Mouse (Mus musculus) CD8-positive naive resting alpha-beta T cell, adult 2 months (primary cell): ENCODE results near the gene Ydjc.
A peak's percentile ranks its signal among the peaks of the same experiment; 100 is the strongest.
"Not testable (repeated sequence)": the region's sequence is repeated elsewhere in the genome, so short reads cannot be mapped to it uniquely, and the experiment has no call there.

ENCODE experiments used
- DNase-seq, 2 experiments: peaks; one replicate each; pipeline ENCODE4 v3.0.0; 2022; ENCODE audit warnings: low read depth in 2 of 2, low spot score in 2 of 2

Ydjc gene

DNA sequence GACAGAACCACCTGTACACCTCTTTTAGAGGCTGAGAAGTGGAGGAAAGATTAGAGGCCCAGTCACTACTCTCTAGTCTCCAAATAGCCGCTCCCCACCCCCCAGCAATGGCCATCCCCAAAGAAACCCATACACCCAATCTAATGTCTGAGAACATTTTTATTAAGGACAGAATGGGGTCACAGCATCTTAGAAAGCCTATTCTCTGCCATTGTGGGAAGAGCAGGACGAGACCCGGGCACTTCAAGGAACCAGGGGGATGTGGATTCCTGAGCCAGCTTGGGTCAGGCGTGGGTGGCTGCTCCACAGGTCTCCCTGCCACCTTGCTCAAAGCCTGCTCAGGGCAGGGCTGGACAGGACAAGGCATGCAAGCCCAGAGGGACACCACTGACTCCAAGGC lies 7.5 kb downstream of the Ydjc start:
- DNase-seq, result no peak

DNA sequence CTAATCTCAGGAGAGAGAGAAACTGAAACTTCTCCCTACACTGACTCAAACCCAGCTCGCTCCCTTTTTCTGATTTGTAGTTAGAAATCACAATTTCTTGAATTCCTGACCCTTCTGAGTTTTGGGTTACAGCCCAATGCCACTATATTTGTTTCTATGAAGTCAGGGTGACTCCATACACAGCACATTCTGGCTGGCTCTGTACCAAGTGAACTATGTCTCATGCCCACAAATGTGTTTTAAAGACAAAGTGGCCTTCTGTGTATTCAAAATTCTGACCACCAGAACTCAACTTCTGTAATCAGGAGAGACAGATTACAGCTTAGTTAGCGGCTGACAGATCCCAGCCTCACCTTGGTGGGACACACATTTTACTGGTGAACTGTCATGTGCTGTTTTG lies 9.9 kb downstream of the Ydjc start:
- DNase-seq, result no peak

DNA sequence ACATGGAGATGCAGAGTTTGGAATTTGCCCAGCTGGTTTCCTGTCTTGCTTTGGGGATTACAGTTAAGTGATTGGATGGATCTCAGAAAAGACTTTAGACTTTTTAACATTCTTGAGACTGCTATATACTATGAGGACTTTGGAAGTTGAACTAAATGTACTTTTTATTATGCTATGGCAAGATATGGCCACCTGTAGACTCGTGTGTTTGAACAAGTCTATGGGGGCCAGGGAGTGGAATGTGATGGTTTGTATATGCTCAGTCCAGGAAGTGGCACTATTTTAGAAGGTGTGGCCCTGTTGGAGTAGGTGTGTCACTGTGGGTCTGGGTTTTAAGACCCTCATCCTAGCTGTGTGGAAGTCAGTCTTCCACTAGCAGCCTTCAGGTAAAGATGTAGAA lies 21.1 kb downstream of the Ydjc start:
- not testable (repeated sequence) for DNase-seq

DNA sequence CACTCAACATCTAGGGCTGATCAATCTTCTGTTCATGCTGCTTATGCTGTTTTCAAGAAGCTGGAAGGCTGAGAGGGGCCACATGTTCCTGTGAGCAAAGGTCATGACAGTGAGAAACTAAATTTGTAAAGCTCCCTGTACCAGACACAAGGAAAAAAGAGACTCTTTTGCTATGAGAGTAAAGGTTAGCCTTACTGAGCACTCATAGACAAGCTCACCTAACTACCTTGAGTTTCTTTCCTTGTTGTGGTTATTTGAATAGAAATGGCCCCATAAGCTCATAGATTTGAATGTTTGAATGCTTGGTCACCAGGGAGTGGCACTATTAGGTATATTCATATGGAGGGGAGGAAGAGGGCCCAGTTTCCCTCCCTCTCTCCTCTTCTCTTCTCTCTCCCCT lies 22.8 kb downstream of the Ydjc start:
- no peak for DNase-seq

DNA sequence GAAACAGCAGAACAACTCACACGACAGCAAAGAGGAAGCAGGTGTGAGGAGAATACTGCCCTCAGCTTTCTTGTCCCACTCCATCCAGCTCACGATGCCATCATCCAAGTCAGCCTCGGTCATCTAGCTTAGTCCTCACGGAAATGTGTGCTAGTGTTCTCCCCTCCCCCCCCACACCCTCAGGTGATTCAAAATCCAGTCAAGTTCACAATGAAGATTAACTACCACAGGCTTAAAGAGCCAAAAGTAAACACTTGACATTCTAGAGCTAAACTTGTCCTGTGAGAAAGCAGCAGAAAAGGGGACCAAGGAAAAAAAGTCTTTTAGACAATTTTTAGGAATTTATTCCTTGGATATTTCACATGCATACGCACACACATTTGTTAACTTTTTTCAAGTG lies 23.6 kb downstream of the Ydjc start:
- DNase-seq, result no peak

DNA sequence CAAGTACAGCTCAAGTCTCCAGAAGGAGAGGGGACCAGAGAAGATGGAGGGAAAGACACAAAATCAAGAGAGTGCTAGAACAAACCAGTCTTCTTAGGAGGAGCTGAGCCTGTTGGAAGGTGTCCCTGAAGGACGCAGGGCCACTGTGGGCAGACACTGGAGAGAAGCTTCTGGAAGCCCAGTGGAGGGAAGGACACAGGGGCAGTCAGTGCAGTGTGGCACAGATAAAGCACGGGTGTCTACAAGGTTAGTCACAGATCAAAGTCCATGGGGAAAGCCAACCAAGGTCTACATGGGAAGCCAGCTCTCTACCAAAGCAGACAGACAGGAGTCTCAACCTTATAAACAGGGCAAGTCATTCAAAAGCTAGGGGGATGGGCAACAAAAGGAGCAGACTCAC lies 31.3 kb downstream of the Ydjc start:
- no peak for DNase-seq

DNA sequence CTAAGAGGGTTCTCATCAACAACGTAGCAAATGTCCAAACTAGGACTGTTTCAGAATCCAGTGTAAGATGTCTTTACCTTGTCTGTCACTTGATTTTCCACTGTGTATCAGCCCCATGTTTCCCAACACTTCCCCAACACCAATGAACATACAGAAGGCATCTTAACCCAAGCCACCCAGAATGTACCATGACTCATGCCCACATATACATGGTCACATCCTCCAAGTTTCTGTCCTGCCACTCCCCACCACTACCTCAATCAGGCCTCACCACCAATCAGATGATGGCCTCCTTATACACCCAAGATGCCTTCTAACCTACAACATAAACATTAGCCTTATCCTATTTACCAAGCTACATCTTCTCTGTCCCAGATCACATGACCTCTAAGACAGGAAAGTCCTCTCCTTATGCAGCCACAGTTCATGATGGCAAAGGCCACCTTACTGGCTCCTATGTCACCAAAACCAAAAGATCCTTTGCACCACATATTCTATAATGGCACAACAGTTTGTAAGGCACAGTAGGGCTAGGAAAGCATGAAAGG lies 33.3 kb downstream of the Ydjc start:
- DNase-seq, result no peak

DNA sequence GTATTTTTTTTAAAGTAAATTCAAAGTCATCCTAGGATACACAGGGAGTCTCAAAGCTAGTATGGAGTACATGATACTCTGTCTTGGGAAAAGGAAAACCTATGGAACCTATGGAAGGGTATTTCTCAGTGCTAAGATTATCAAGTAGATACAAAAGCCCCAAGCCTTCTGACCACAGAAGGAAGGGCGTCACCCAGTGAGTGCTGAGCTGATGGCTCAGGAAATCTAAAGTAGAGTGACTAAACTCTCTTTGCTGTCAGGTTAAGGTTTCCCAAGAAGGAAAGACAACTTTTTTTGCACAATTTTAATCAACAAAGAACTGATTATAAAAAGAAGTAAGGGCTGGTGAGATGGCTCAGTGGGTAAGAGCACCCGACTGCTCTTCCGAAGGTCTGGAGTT lies 35.3 kb downstream of the Ydjc start:
- no peak for DNase-seq

DNA sequence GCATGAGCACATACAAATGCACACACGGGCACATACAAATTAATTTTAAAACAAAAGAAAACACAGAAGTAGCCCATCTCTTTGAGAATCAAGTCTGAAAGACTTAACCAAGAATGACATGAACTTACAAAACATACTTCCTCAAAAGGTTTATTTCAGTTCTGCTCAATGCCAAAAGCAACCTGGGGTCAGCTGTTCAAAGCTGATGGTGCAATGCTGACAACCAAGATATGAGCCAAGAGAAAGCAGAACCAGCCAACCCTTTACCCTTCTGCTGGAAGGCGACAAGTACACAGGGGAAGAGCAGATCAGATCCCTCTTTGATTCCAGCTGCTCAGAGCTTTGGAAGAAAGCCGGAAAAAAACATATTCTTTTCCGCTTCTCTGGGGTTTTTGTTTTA lies 37.0 kb downstream of the Ydjc start:
- DNase-seq, result no peak

DNA sequence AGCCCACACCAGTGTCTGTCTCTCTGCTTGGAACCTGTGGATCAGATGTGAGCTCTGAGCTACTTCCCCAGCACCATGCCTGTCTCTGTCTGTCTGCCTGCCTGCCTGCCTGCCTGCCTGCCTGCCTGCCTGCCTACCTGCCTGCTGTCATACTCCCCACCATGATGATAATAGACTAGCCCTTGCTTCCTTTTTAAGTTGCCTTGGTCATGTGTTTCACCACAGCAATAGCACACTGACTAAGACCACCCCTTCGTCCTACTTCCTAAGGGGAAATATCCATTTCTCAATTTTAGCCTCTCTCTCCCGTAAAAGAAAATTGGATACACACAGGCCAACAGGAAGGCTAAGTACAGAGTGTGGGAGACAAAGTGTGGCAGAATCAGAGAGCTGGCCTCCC lies 37.7 kb downstream of the Ydjc start:
- DNase-seq, result no peak

DNA sequence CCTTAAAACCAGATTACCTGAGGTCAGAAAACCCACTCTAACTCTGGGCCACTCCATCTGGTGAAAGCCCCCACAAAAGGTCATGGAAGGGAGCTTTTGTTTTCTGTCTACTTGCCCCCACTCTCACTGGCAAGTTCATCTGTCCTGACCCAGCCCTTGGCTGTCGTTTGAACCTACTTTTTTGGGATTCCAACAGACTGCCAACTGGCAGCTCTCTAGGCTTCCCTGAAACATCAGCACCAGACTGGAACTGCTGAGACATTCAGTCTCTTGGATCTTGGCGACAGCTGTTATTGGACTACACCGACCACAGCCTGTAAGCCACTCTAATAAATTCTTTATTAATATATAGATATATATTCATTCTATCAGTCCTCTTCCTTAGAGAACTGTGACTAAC lies 38.6 kb downstream of the Ydjc start:
- no peak for DNase-seq

DNA sequence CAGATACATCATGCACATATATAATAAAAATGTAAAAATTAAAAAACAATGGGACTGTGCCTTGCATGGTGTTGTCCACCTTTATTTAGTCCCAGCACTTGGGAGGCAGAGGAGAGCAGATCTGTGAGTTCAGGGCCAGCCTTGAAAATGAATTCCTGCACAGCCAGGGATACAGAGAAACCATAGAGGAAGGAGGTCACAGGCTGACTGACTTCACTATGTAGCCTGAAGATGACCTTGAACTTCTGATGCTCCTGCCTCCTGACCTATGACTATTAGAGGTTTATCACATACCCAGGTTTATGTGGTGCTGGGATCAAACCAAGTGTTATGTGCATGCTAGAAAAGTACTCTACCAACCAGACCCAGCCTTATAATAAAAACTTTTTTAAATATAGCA lies 41.1 kb downstream of the Ydjc start:
- no peak for DNase-seq

DNA sequence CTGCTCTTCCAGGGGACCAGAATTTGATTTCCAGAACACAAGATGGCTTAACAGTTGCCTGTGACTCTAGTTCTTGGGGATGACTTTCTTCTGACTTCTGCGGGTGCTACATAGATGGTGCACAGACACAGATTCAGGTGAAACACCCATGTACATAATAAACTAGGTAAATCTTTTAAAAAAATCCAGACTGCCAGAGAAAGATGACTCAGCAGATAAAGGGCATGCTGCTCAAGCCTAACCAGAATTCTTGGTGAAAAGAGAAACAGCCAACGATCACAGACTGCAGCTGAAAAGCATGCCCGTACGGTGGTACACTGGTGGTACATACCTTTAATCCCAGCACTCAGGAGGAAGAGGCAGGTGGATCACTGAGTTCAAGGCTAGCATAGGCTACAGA lies 49.4 kb downstream of the Ydjc start:
- no peak for DNase-seq

DNA sequence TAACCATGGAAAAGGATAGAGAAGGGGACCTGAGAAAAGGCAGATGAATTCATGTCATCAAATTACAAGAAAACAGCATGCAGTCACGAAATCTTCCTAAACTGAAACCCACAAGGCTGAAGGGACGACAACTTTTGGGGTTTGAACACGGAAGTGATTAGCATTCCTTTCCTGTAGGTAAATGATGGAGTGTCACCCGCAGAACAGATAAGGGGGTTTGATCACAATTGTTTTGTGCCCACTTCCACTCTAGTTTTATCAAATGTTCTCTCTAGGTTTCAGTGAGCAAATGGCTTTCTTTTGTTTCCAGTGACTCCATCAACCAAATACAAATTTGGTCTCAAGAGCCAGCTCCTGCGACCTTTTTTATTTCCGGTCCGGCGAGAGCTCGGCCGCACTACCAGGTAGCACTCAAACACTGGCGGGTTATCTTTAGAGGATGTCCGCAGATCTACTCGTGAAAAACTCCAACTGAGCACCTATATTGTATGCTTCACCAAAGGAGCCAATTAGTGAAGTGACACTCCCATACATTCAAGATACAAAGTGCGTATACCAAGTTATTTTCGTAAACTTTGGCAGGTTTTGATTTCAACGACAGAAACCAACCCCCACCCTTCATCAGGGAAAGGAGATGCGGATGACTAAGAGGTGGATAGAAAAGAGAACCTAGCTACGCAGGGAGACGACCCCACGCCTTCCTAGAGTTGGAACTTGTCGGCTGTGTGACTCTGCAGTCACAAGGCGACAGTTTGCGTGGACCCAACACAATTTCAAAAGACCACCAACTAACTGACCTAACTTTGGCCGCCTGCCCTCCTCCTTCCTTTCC lies 55.9 kb downstream of the Ydjc start:
- DNase-seq, result no peak

DNA sequence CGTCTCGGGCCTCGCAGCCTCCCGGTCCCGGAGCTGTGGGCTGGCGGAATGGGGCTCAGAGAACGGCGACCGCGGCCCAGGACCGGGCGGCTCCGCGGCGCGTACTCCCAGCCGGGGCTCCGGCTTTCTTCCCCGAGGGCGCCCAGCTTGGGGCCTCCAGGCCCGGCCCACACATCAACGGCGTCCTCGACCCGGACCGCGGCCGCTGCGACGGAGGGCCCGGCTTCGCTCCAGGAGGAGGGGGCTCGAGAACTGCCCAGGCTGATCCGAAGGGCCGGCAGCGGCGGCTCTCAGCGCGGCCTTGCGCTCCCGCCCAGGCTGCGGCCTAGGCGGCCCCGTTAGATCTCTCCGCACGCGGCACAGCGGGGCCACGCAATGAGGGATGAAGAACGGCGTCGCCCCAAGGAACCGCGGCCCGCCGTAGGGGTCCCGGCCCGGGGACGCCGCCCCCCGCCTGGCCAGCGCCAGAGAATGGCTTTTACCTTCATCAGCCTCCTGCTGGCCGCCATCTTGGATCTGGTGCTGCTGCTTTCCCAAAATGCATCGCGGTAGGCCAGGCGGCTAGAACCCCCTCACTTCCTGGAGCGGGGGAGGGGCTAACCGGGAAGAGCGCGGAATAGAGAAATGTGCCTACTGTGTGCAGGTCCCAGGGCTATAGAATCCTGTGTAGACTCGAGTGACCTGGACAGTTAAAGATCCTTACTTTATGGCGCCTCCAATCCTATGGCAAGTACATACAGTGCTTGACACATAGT lies 56.7 kb downstream of the Ydjc start:
- peak; percentile 65 to 73 for DNase-seq

DNA sequence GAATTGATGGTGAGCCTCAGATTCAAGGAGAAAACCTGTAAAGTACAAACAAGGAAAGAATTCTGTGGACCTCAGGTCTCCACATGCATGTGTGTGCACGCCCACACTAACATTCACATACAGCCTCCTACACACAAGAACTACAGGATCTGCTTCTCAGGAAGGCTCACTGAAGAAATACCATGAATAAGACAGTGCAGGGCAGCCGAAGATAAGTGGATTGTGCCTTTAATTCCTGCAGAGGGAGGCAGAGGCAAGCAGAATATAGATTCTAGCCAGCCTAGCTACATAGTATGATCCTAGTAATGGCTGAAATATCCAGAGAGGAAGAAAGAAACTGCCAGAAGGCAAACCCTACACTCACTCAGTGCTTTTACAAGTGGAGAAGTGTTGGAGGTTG lies 57.6 kb downstream of the Ydjc start:
- no peak for DNase-seq

DNA sequence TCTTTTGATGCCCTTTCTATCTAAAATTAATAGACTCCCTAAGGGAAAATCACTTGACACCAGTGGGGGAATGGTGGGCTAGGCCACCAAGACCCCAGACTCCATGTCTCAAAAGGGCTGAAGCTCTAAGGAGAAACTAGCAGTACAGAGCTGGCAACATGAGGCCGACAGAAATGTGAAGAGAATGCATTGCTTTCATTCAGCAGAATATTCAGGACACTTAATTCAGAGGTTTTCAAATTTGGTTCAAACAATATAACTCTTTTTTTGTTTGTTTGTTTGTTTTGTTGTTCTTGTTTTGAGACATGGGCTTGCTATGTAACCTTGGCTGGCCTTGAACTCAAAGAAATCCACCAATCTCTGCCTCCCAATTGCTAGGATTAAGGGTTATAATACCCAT lies 58.1 kb downstream of the Ydjc start, which contains the start of gene Ube2l3:
TSS of gene Ube2l3 (minus strand) at position 101 of the 400 bp plus-strand sequence.
- DNase-seq, result no peak

DNA sequence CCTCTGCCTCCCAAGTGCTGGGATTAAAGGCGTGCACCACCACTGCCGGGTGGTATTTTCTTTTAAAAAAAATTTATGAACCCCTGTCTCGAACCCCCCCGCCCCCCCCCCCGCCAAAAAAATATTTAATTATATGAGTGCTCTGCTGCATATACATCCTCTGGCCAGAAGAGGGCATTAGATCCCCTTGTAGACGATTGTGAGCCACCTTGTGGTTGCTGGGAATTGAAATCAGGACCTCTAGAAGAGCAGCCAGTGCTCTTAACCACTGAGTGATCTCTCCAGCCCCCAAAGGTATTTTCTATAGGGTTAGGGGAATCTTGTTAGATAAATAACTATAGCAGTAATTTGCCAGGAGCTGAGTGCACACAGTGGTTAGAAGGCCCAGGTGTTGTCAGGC lies 60.6 kb downstream of the Ydjc start:
- DNase-seq, result peak; percentile 44 to 53

DNA sequence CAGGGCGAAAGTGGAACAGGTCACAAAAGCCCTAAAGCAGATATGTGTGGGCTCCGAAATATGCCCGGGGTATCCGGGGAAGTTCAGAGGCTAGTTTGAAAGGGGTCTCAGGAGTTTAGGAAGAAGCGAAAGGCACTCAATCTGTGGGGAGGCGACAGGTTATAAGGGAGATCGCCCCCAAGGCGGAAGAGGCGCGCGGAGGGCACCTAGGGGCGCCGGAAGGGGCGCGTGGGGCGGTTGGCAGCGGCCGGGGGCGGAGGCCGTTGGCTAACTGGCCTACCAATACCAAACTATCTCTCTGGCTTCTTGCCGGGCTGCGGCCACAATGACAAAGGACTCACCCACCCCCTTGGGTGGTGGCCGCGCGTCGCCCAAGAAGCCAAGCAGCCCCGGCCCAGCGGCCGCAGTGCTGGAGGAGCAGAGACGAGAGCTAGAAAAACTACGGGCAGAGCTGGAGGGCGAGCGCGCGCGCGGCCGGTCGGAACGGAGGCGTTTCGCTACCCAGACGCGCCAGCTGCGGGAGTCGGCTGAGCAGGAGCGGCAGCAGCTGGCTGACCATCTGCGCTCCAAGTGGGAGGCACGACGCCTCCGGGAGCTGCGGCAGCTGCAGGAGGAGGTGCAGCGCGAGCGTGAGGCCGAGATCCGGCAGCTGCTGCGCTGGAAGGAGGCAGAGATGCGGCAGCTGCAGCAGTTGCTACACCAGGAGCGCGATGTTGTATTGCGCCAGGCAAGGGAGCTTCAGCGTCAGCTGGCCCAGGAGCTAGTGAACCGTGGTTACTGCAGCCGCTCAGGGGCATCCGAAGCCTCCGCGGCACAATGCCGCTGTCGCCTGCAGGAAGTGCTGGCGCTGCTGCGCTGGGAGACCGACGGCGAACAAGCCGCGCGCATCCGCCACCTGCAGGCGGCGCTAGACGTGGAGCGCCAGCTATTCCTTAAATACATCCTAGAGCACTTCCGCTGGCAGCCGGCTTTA lies 64.3 kb downstream of the Ydjc start, which contains the start of gene Rimbp3:
TSS of gene Rimbp3 (plus strand) at position 215 of the 973 bp plus-strand sequence.
- DNase-seq, result peak; percentile 69 to 70

DNA sequence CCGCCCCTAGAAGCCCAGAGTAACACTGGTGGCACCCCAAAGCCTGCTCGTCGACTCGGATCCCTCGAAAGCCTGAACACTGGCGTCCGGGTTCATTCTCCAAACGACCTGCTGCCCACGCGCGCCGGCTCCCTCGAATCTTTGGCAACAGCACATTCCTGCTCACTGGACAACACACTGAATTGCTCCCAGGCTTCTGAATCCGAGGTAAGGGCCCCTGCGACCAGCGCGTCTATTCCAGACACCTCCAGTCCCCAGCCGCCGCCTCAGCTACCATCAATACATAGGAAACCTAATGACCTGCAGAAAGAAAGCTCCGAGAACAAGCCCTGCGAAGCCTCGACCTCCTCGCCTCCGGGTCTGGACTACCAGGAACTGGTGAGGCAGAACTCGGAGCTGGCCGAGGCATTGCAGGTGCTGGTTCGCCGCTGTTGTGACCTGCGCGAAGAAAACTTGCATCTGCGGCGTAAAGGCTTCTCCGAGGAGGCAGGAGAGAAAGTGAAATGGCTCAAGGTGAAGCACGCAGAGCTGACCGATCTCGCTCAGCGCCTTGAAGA lies 65.1 kb downstream of the Ydjc start:
- DNase-seq, result no peak
